Mouse (Mus musculus) urinary bladder, postnatal 4 days (tissue): Measurements from ENCODE around the gene Arpc5l.

ENCODE experiments used
- DNase-seq, 2 experiments: peaks; one replicate each; pipeline ENCODE4 v3.0.0; 2021 to 2022; ENCODE audit warnings: low spot score in 2 of 2

The Arpc5l gene

DNA sequence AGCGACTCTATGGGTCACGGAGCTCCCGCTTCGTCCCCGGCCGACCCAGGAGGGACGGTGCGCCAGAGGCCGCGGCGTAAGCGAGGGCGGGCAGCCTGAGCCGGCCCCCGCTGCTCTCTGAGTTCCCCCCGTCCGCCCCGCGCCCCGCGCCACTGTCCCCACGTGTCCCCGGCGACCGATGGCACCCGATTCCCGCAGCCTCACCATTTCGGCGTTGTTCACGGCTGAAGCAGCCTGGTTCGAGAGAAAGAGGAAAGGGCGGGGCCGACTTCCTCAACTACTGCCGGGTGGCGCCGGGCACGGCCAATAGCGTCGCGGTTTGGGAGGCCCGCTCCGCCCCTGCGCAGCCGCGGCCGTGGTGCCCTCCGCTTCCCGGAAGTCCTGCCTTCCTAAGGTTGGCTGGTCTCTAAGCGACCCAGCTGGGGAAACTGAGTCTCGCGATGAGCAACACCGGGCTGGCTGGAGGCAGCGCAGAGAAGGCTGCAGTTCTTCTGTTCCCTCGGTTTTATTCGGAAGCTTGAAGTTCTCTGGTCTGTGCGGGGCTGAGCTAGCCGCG is at the start of gene Arpc5l:
Arpc5l (plus strand) TSS at position 469 of the 556 bp plus-strand sequence.
- peak; percentile 87 to 94 for DNase-seq

DNA sequence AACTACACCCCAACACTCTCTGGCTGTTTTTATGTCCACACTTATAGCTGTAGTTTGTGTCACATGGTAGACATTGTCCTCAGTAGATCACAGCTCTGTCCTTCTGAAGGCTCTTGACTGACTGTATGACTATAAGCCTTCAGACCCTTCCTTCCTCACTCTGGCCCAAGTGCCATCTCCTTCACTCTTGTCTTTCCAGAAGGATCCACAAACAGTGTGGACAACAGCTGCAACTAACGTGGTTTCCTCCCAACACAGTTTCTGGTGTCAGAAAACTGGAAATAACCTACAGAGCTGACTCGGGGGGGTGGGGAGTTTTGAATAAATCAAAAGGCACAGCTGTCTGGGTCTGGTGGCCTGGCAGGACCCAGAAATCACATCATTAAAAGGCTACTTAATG is 49.1 kb upstream of the Arpc5l start:
- DNase-seq = no peak

DNA sequence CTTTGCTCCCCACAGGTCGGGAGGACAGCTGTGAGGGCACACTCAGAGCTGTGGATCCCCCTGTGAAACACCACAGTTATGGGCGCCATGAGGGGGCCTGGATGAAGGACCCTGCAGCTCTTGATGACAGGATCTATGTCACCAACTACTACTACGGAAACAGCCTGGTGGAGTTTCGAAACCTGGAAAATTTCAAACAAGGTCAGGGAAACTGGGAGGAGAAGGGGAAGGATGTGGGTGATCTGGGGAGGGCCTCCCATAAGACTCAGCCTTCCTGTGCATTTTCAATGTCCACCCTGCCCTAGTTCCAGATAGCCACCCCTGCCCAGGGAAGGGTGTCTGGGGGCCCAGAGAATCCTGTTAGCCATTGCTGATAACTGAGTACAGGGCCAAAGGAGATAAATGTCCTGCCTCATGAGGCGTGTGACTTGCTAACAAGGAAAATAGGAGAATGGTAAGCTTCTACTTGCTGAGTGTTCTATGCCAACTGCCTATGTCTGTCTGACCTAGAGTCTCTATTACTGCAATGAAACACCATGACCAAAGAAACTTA is 47.4 kb upstream of the Arpc5l start:
- DNase-seq = no peak

DNA sequence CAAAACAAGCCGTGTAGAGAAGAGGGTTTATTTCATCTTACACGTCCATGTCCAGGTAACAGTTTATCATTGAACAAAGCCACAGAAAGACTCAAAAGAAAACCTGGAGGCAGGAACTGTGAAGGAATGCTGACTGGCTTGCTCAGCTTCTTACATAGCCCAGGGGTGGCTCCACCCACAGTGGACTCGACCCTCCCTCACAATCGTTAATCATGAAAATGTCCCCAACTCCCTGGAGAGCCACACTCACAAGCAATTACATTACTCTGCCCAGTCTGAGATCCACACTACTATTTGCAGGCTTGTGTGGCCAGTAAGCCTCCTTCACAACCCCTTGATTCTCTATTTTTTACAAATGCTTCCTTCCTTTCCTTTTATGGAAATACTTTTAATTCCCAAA is 41.0 kb upstream of the Arpc5l start:
- DNase-seq = no peak

DNA sequence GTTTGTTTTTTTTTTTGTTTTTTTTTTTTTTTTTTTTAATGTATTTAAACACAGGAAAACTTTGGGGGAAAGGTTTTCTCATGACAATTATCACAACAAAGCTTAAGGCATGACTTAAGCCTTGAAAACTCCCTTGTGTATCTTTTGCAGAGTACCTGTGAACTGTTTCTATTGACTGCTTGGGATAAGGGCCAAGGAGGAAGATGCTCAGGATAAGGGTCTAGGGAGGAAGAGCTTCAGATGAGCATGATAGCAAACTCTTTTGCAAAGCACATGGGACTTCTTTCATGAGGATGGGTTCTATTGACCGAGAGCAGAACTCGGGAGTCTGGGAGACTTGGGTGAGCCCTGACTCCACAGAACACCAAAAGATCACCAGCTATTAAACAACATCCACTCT is 35.5 kb upstream of the Arpc5l start:
- DNase-seq = no peak

DNA sequence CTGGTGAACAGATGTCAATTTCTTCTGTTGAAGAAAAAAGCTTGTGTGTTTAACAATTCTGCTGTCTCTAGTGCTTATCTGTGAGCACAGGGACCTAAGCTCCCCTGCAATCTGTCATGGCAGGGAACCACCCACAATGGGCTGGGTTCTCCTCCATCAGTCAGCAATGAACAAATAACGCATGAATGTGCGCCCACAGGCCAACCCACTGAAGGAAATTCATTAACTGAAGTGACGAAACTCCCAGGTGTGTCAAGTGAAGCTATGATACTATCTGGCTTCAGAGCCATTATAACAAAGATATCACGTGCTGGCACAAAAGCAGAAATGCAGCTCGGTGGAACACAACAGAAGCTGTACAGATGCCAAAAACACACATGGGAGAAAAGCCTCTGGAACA is 35.1 kb upstream of the Arpc5l start:
- no peak for DNase-seq

GRCm38 (mm10) chr2:38973223-38973622 is 31.9 kb upstream of the Arpc5l start:
- no peak for DNase-seq

- no peak for DNase-seq
These were observed 31.4 kb upstream of the Arpc5l start for GRCm38 (mm10) chr2:38973701-38974100.

- no peak for DNase-seq
These were observed 31.0 kb upstream of the Arpc5l start for GRCm38 (mm10) chr2:38974171-38974570.

GRCm38 (mm10) chr2:38975181-38975580 is 30.0 kb upstream of the Arpc5l start:
- DNase-seq = no peak

DNA sequence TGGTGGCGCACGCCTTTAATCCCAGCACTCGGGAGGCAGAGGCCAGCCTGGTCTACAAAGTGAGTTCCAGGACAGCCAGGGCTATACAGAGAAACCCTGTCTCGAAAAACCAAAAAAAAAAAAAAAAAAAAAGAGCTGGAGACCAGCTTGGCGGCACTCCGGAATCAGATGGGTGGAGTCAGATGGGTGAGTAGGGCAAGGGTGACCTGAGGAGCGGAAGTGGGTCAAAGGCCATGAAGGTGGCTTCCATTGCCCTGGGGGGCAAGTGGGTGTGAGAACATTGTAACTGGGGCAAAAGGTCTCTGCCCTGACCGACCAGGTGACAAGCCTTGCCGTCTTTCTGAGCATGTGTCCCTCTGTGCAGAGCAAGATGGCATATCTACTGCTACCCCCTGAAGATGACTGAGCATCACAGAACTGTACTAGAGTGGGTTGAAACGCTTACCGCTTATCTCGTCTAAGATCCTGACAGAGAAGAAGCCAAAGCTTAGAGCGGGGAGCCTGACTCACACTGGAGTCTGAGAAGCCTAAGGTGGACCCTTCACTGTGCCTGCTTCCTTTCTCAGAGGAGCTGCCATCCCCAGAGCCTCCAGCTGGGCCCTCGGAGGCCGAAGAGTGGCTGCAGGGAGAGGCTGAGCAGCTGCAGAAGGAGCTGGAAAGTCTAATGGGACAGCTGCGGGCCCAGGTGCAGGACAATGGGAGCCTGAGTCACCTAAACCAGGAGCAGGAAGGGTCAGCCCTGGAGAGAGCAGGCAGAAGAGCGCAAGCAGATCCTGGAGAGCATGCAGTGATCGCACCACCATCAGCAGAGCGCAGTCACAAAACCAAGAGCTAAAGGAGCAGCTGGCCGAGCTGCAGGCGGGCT is 29.0 kb upstream of the Arpc5l start:
- no peak for DNase-seq

DNA sequence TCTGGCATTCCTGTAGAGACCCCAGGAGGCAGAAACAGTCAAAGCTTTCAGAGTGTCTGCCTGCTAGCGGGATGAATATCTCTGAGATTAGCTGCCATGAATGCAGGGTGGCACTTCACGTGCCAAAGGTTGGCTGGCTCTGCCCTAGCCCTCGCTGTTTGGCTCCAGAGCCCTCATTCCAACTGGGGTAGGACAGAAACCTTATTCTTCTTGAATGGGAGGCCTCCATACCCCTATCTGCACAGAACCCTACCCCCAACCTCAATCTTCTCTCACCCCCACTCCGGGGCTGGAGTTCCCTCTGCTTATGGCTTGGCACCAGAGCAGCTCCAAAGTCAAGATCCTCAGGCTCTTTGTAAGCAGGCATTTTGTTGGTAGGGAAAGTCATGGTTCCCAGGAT is 27.3 kb upstream of the Arpc5l start:
- no peak for DNase-seq

DNA sequence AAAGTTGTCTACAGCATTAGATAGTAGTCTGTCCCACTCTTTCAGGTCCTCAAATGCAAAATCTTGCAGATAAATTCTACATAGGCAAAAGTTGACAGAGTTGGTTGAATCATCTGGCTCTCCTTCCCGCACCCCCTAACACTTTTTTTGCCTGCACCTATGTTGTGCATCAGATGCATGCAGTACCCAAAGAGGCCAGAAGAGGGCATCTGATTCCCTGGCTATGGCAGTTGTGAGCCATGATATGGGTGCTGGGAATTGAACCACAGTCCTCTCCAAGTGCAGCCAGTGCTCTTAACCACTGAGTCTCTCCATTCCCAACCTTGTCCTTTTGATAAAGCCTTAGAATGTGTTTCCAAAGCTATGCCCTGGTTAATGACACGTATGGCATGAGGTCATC is 21.7 kb upstream of the Arpc5l start:
- no peak for DNase-seq

- no peak for DNase-seq
These were observed 18.6 kb upstream of the Arpc5l start for GRCm38 (mm10) chr2:38986580-38986979.

DNA sequence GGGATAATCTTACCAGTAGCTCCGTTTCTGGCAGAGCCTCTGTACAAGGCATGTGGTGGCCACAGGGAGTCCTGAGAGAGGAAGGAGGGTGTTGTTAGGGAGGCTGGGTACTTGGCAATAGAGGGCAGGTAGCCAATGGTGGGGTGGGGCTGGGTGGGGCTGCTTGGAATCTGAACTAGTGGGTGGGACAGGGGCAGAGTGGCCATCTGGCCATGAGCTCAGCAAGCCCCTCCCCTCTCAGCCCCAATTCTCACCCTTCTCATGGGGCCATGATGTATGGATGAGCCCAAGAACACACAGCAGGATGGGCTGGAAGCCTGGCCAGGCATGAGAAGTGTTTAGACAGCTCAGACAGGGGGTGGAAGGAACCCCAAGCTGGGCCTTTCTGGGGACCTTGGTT is 17.8 kb upstream of the Arpc5l start:
- DNase-seq = no peak

- no peak for DNase-seq
These were observed 17.2 kb upstream of the Arpc5l start for GRCm38 (mm10) chr2:38987803-38988510.

DNA sequence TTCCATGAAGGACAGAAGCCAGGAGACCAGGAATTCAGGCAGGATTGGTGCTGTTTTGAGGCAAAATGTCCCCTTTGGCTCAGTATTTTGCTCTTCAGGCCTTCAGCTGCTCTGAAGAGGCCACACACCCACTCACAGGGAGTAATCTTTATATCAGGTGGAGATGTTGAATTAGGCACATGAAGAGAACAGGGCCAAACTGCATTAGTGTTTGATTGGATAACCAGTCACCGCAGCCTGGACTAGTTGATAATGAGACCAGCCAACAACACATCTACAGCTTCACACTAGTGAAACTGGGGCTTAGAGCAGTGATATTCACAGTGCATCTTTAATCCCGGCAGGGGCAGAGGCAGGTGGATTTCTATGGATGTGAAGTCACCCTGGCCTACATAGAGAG is 16.2 kb upstream of the Arpc5l start:
- no peak for DNase-seq

GRCm38 (mm10) chr2:38992004-38992403 is 13.1 kb upstream of the Arpc5l start:
- DNase-seq = no peak

DNA sequence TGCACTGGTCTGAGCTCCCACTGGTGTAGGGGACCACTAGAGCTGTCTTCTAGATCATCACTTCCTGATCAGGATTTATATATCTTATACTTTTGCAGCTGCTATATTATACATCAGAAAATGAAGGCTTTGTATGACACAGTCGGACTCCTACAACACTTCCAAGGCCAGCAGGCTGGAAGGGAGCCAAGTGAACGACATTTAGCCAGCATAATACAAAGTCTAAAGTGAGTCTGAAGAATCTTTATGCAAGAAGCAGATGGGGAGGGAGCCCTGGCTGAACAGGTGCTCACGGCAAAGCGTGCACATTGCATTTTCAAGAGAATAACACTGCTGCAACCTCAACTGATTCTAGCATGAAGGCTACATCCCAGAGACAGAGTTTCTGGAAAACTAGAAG is 12.7 kb upstream of the Arpc5l start:
- no peak for DNase-seq

DNA sequence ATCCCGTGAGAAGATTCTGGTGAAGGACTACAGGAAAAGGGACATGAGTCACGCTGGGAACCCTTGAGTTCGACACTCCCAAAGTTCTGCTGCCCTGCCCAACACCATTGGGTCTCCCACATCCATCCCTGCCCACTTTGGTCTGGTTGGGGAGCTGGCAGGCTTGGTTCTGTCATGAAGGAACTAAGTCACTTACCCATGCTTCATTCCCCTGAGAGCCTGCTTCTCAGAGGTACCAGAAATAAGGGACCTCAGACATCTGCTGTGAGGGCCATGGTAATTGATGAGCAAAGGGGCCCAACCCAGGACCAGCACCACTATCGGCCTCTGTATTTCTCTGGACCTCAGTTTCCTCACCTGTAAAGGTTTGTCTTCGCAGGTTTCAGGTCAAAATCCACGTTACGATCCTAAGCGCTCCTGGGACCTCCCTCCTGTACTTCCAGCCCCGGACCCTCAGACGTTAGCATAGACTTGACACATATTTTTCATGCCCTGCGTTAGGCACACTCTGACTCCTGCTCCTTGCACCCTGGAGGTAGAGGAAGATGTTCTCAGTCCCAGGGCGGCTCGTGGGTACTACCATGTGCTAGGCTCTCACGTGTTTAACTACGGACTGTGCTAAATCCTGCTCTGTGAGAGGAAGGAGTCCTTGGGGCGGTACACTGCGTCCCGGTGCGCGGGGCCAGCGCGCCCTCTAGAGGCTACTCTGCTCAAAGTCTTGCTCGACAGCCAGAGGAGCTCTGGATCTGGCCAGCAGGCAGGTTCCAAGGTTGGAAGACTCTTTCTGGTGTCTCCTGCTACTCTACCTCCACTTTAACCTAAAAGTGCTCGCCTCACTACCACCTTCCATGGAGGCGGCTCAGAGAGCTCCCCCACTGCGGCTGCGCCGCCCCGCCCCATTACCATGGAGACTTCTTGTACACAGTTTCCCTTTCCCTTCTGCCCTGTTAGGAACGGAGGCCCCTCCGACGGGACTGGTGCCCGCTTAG is 7.5 kb upstream of the Arpc5l start, which contains the start of gene Wdr38:
Wdr38 (plus strand) TSS at position 91 of the 989 bp plus-strand sequence.
- DNase-seq = peak; percentile 83 to 86

- no peak for DNase-seq
These were observed 5.8 kb upstream of the Arpc5l start for GRCm38 (mm10) chr2:38999381-38999780.
